Mouse (Mus musculus) limb, embryonic 10.5 days (tissue): ENCODE results near the gene Dph2. TPM values are rescaled to one million over a fixed set of nuclear protein-coding genes. Genes with fewer than 3 reads are reported as not detected.

Source experiments
- DNase-seq: peaks from one replicate; pipeline ENCODE4 v3.0.0-alpha.2; 2017; ENCODE audit warnings: low spot score
- H3K27ac ChIP-seq: fragments of 300-500 bp; sonication (generic); 2 replicates; pipeline ENCODE4 v1.5.1; 2016; ENCODE audit warnings: mild to moderate bottlenecking
- H3K27me3 ChIP-seq: fragments of 300-500 bp; sonication (generic); 2 replicates; pipeline ENCODE4 v1.6.1; 2016; ENCODE audit warnings: low read depth, mild to moderate bottlenecking; ENCODE audit not compliant: poor library complexity, severe bottlenecking
- H3K36me3 ChIP-seq: fragments of 300-500 bp; sonication (generic); 2 replicates; pipeline ENCODE4 v1.6.1; 2016; ENCODE audit warnings: mild to moderate bottlenecking, moderate library complexity
- H3K4me1 ChIP-seq: fragments of 300-500 bp; sonication (generic); 2 replicates; pipeline ENCODE4 v1.6.1; 2016
- H3K4me3 ChIP-seq: fragments of 300-500 bp; sonication (generic); 2 replicates; pipeline ENCODE4 v1.5.1; 2016; ENCODE audit warnings: mild to moderate bottlenecking, moderate library complexity
- H3K9me3 ChIP-seq: fragments of 300-500 bp; sonication (generic); replicated peaks from 2 replicates; pipeline ENCODE4 v1.6.1; 2016; ENCODE audit warnings: mild to moderate bottlenecking
- WGBS: fragments of 180-500 bp; shearing (Covaris S2); methylation state at CpG from one replicate; pipeline ENCODE4 v1.1.7; 2016; 5-methylcytosine and 5-hydroxymethylcytosine counted together
- polyA plus RNA-seq: library from polyadenylated mRNA; unstranded; fragments of >200 nt; fragmentation: Nextera tagmentation; extraction: Ambion mirVana; gene quantifications from 2 replicates; pipeline ENCODE4 v1.2.1, GENCODE M21; 2016

Gene Dph2
- polyA plus RNA-seq, result 22.7 and 25.1 TPM in 2 replicates

DNA sequence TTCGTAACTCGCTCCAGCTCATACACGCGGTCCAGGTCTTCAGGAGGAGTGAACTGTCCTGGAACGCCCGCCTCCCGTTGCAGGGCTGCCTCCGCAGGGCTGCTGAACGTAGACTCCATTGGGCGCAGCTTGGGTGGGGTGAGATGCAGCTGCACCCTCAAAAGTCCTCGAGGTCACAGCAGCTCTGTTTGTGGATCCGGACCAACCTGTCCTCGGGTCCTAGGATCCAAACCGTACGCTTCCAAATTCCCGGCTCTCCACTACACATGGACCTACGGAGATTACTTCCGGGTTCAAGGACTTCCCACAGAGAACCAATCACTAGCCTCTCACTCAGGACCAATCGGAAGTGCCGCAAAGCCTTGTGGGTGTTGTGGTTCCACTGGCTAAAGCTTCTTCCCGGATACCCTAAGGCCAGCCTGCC lies at the start of gene Dph2:
Gene Dph2 (minus strand): TSS at position 295 of the 424 bp plus-strand sequence.
- Histone ChIP-seq H3K36me3 (peaks cover 51% of the 10 kb centered on the region), H3K4me1 (peaks cover 21% of the 10 kb centered on the region), H3K27me3 (no peaks in the 10 kb centered on the region), H3K4me3 (peak within 1 kb of the TSS; percentile 85), H3K27ac (peak within 1 kb of the TSS; percentile 27; the same call in 1 of the 2 replicates), H3K9me3 (no peaks in the 10 kb centered on the region)
- peak; percentile 79 for DNase-seq
- 0% methylated on average over 21 of the region's 21 CpGs for WGBS

DNA sequence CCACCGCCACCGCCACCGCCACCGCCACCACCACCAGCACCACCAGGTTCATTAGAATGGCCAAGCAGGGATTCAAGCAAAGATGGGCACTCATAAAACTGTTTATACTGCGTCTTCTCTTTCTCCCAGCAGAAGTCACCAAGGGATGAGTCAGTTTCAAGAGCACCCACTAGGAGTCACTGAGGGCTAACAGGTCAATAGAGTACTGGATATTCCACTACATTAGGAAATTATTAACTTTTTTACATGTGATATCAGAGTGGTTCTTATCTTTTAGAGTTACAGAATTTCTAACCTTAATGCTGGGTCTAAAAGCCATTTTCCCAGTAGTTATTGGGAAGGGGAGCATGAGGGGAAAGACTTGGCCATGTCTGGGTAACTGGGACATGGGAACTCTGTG lies 45.1 kb upstream of the Dph2 start:
- WGBS, result 97% methylated on average over 5 of the region's 5 CpGs
- Histone ChIP-seq H3K36me3 (peaks cover 38% of the 10 kb centered on the region), H3K27me3 (no peaks in the 10 kb centered on the region), H3K4me3 (no peak overlapping the region), H3K9me3 (no peaks in the 10 kb centered on the region), H3K4me1 (no peaks in the 10 kb centered on the region), H3K27ac (no peak overlapping the region)
- DNase-seq, result no peak

DNA sequence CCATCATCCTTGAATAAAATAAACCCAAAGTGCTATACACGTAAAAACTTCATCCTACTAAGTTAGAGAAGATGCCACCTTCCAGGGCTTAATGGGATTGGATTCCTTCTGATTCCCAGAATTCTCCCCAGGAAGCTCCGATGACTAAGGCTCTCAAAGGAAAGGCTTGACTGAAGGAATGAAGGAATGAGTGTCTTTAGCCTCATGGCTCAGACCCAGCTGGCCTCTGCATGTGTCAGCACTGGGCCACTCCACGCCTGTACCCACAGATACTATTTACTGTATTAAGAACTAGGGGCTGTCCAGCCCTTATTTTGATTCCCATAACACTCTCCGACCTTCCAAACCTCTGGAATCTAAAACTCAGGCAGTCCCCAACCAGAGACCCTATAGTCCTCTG lies 42.2 kb upstream of the Dph2 start:
- H3K36me3 ChIP-seq, result peaks cover 23% of the 10 kb centered on the region
- no peaks in the 10 kb centered on the region for H3K9me3 ChIP-seq
- no peak for DNase-seq
- no peak overlapping the region for H3K27ac ChIP-seq
- H3K4me3 ChIP-seq, result no peak overlapping the region
- WGBS, result 87% methylated on average over 4 of the region's 4 CpGs
- H3K4me1 ChIP-seq, result peaks cover 14% of the 10 kb centered on the region
- peaks cover 16% of the 10 kb centered on the region for H3K27me3 ChIP-seq

DNA sequence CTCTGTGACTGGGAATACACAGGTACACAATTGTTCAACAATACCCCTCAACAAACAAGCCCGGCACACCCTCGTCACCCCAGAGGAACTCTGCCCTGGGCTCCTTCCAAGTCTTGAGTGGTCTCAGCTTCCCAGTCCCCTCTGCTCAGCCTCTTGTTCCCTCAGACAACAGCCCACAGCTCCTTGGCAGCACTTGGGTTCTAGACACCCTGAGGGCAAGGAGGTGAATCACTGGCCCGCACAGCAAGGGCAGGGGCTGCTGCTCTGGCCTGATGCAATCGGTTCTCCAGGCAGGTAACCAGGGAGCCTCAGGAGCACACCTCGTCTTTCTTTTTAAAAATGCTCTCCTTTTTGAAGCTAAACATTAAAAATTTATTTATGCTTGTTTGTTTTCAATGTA lies 41.4 kb upstream of the Dph2 start:
- Histone ChIP-seq H3K27ac (no peak overlapping the region), H3K4me1 (peaks cover 22% of the 10 kb centered on the region), H3K27me3 (peaks cover 25% of the 10 kb centered on the region), H3K9me3 (no peaks in the 10 kb centered on the region), H3K36me3 (peaks cover 22% of the 10 kb centered on the region), H3K4me3 (no peak overlapping the region)
- 86% methylated on average over 5 of the region's 5 CpGs for WGBS
- no peak for DNase-seq

DNA sequence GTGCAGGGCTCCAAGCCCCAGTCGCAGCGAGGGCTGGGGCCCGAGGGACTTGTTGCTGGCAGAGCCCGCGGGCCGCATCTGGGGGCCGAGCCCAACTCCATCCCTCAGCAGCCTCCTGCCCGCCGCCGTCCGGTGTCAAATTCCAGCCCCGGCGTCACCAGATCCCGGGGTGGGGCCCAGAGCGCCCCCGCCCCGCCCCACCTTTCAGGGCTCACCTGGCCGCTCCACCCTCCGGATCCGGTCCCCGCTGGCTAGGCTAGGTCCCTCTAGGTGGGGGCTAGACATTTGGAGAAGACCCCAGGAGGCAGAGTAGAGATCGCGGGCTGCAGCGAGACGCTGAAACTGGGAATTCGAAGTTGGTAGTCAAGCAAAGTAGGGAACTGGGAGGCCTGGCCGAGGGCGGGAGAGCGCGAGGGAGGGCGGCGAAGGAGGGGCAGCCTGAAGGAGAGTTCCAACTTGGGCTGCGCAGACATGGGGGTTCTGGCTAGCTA lies 37.6 kb upstream of the Dph2 start, which contains the start of gene Artn:
Gene Artn (minus strand): TSS at position 373 of the 491 bp plus-strand sequence.
- WGBS, result under 1% methylated on average over 33 of the region's 33 CpGs
- Histone ChIP-seq H3K36me3 (peaks cover 11% of the 10 kb centered on the region; the same call in 1 of the 2 replicates), H3K27me3 (peaks cover 63% of the 10 kb centered on the region), H3K9me3 (no peaks in the 10 kb centered on the region), H3K27ac (peak within 1 kb of the TSS; percentile 85), H3K4me3 (peak within 1 kb of the TSS; percentile 67), H3K4me1 (peaks cover 42% of the 10 kb centered on the region)
- DNase-seq, result peak; percentile 87

DNA sequence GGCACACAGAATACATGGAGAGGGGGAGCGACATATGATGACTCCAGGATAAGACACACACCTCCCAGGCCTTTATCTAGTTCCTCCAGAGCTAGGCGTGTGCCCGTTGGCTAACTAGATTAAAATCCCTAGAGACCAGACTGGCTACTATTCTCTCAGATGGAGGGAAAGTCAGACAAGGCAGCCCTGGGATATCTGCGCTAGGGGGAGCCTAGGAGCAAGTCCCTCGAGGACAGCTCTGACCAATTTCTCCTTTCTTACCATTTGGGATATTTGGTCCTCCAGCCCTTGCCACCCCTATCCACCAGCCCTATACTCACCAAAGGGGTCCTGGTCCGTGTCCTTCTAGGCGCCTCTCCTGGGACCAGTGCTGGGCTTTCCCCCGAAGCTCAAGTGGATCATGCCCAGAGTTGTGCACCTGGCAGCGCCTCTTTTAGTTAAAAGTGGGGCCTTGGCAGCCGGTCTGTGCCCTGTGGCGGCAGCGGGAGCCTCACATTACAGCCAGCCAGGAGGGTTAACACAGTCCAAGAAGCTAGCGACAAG lies 36.9 kb upstream of the Dph2 start:
- DNase-seq, result peak; percentile 65
- Histone ChIP-seq H3K9me3 (no peaks in the 10 kb centered on the region), H3K27ac (peak overlapping the region; percentile 85), H3K4me1 (peaks cover 42% of the 10 kb centered on the region), H3K36me3 (peaks cover 11% of the 10 kb centered on the region; the same call in 1 of the 2 replicates), H3K4me3 (peak overlapping the region; percentile 67), H3K27me3 (peaks cover 69% of the 10 kb centered on the region)
- WGBS, result 2% methylated on average over 13 of the region's 13 CpGs

DNA sequence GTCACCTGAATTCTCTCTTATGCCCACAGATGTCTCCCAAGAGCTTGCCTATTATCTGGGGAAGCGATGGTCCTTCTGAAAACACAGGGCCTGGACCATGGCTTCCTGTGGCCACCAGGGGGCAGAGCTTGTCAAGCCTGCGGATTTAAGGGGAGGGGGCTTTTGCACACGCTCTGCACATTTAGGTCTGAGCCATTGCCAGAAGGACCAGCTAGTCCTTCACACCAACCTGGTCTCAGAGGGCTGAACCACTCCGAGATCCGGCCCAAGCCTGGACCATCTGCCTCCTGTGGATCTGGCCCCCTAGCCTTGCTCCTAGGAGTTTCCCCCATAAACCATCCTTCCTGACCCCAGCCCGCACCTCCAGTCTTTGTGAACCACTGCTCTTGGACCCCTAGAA lies 36.4 kb upstream of the Dph2 start:
- Histone ChIP-seq H3K4me1 (peaks cover 42% of the 10 kb centered on the region), H3K36me3 (peaks cover 11% of the 10 kb centered on the region; the same call in 1 of the 2 replicates), H3K9me3 (no peaks in the 10 kb centered on the region), H3K27ac (peak overlapping the region; percentile 85; the same call in 1 of the 2 replicates), H3K27me3 (peaks cover 74% of the 10 kb centered on the region), H3K4me3 (peak overlapping the region; percentile 67)
- peak; percentile 88 for DNase-seq
- WGBS, result 11% methylated on average over 6 of the region's 6 CpGs

DNA sequence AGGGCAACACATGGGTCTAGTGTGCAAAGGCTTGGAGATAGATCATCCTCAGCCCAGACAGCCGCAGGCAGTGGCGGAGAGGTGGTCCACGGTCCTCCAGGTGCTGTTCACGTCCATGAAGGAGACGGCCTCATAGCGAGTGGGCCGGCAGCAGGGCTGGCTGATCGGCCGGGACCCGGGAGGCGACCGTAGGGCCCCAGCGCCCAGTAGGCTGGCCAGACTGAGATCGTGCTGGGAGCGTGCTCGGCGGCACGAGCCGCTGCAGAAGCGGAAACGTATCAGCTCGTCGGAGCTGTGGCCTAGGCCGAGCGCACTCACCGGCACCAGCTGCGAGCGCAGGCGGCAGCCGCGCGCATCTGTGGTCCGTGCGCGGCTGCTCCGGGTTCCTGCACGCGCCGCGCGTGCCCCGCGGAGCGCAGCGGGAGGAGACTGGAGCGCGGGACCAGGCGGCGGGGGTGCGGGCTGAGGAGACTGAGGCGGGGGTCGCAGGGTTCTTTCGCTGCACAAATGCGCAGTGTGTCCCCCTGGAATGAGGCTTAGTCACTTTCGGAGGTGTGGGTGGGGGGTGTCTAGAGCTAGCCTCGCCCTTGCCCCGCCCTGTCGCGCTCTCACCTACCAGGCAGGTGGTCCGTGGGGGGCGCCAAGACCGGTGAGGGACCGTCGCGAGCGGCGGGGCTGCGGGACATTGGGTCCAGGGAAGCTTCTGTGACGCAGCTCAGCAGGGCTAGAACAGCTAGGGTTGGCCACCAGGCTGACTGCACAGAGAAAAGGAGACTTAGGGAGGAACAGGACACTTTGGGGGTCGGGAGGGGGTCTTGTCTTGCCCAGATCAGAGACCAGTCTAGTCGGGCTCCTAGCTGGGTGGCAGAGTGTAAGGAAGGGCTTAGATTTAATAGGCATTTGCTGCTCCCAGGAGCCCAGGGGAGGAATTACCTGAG lies 35.0 kb upstream of the Dph2 start:
- Histone ChIP-seq H3K4me1 (peaks cover 42% of the 10 kb centered on the region), H3K36me3 (0 out of 2 replicates have a peak, but pooled peaks cover under 1% of the 10 kb centered on the region), H3K27ac (peak overlapping the region; percentile 77), H3K4me3 (peak overlapping the region; percentile 63), H3K27me3 (peaks cover 74% of the 10 kb centered on the region), H3K9me3 (no peaks in the 10 kb centered on the region)
- 1% methylated on average over 71 of the region's 71 CpGs for WGBS
- DNase-seq, result peak; percentile 67

DNA sequence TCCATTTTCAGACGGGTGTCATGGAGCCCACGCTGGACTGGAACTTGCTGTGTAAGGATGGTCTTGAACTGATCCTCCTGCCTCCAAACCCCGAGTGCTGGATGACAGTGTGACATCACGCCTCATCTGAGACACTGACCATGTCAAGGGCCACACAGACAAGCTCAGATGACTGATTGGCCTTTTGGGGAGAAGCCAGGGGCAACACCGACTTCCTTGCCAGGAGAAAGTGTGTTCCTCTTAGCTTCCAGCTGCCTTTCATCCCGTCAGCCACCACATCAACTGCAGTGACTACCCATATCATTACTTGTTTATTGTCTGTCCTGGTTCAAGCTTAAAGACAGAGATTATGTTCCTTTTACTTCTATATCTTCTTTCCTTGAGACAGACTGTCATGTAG lies 33.1 kb upstream of the Dph2 start:
- peaks cover 66% of the 10 kb centered on the region for H3K27me3 ChIP-seq
- peaks cover 37% of the 10 kb centered on the region for H3K4me1 ChIP-seq
- 64% methylated on average over 5 of the region's 6 CpGs for WGBS
- no peak overlapping the region for H3K4me3 ChIP-seq
- no peak for DNase-seq
- H3K36me3 ChIP-seq, result no peaks in the 10 kb centered on the region
- no peak overlapping the region for H3K27ac ChIP-seq
- no peaks in the 10 kb centered on the region for H3K9me3 ChIP-seq

DNA sequence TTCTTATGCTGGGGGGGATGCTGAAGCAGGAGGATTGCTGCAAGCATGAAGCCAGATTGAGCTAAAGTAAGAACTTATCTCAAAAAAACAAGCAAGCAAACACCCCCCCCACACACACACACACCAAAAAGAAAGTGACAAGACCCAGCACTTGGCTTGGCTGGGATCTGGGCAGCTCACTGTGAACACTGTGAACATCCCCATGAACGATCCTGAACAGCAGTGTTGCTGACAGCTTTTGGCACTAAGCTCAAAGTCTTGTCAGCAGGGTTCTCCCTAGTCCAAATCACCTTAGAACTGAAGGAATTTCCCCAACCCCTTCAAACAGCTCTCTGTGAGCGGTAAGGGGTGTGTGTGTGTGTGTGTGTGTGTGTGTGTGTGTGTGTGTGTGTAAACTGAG lies 31.6 kb upstream of the Dph2 start:
- 70% methylated on average over 2 of the region's 2 CpGs for WGBS
- Histone ChIP-seq H3K36me3 (no peaks in the 10 kb centered on the region), H3K4me3 (no peak overlapping the region), H3K4me1 (peaks cover 22% of the 10 kb centered on the region), H3K27me3 (peaks cover 51% of the 10 kb centered on the region), H3K27ac (no peak overlapping the region), H3K9me3 (no peaks in the 10 kb centered on the region)
- DNase-seq, result no peak

DNA sequence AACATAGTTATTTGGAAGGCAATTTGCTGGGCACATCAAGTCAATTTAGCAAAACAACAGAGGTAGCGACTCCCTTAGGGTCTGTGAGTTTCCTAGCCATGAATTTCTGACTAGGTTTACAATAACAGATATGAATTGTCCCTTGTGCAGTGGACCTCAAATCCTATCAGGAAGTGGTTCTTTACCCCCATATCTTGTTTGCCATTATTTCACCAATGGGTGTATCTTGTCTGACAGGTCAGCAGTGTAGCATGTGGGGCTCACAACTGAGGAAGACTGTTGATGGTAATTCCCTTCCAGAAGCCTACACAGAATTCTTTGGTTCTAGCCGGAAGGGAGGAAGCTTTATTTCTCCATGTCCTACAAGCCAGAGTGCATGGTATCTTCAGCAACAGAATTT lies 29.5 kb upstream of the Dph2 start:
- Histone ChIP-seq H3K27ac (no peak overlapping the region), H3K27me3 (peaks cover 30% of the 10 kb centered on the region), H3K4me1 (peaks cover 1% of the 10 kb centered on the region), H3K9me3 (no peaks in the 10 kb centered on the region), H3K4me3 (no peak overlapping the region), H3K36me3 (no peaks in the 10 kb centered on the region)
- DNase-seq, result no peak
- 94% methylated on average over 2 of the region's 2 CpGs for WGBS

DNA sequence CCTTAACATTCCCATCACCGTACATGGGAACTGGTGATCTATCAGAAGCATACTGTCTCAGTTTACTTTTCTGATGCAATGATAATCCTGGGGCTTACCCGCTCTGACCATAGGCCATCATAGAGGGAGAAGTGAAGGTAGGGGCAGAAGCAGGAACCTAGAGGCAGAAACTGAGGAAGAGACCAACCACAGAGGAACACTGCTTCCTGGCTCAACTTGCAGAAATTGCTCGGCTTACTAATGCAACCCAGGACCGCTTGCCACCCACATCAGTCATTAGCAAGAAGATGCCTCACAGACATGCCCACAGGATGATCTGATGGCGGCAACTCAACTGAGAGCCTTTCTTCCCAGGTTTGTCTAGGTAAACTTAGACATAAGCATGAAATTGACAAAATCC lies 26.9 kb upstream of the Dph2 start:
- no peak overlapping the region for H3K4me3 ChIP-seq
- no peak for DNase-seq
- H3K27ac ChIP-seq, result no peak overlapping the region
- 90% methylated on average over 5 of the region's 5 CpGs for WGBS
- H3K9me3 ChIP-seq, result no peaks in the 10 kb centered on the region
- H3K4me1 ChIP-seq, result peaks cover 14% of the 10 kb centered on the region
- H3K27me3 ChIP-seq, result peaks cover 4% of the 10 kb centered on the region; the same call in 1 of the 2 replicates
- H3K36me3 ChIP-seq, result no peaks in the 10 kb centered on the region

DNA sequence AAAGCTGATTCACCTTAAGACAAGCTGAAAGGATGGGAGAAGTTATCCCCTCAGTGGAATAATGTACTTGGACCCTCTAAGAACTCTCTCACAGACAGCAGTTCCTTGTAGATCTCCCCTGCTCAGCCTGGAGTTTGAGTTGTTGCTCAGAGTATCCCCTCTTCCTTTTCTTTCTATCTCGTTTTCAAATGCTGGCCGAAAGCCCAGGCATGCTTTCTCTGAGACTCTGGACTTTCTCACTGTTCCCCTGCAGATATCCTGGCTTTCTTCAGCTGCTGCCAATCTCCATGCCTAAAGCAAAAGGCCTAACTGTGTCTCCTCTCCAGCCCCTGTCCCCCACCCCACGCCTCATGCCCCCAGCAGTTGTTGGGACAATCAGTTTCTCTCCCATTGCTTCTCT lies 26.4 kb upstream of the Dph2 start:
- Histone ChIP-seq H3K4me1 (peaks cover 19% of the 10 kb centered on the region), H3K9me3 (no peaks in the 10 kb centered on the region), H3K4me3 (no peak overlapping the region), H3K27me3 (no peaks in the 10 kb centered on the region), H3K36me3 (no peaks in the 10 kb centered on the region), H3K27ac (no peak overlapping the region)
- 72% methylated on average over 3 of the region's 3 CpGs for WGBS
- no peak for DNase-seq
